Mouse (Mus musculus) liver, embryonic 16.5 days (tissue): ENCODE measurements around the gene 4931406C07Rik. TPM values are rescaled to one million over a fixed set of nuclear protein-coding genes. Genes with fewer than 3 reads are reported as not detected.

Source experiments
- ATAC-seq: fragments of 200-750 bp; cut with Nextera tagmentation; 2 replicates; pipeline ENCODE4 v1.8.0; 2017; ENCODE audit warnings: low read depth, mild to moderate bottlenecking, moderate number of reproducible peaks, moderate library complexity
- H3K27ac ChIP-seq: fragments of 300-500 bp; sonication (generic); 2 replicates; pipeline ENCODE4 v1.5.1; 2014; ENCODE audit warnings: mild to moderate bottlenecking, low read length
- H3K27me3 ChIP-seq: fragments of 300-500 bp; sonication (generic); 2 replicates; pipeline ENCODE4 v1.6.1; 2014; ENCODE audit warnings: low read depth, low read length, mixed read lengths; ENCODE audit not compliant: control insufficient read depth, insufficient read depth
- H3K36me3 ChIP-seq: fragments of 300-500 bp; sonication (generic); 2 replicates; pipeline ENCODE4 v1.6.1; 2014; ENCODE audit warnings: mild to moderate bottlenecking; ENCODE audit not compliant: control insufficient read depth, insufficient read depth
- H3K4me1 ChIP-seq: fragments of 300-500 bp; sonication (generic); 2 replicates; pipeline ENCODE4 v1.6.1; 2014; ENCODE audit warnings: low read depth, low read length, mixed read lengths; ENCODE audit not compliant: control insufficient read depth
- H3K4me2 ChIP-seq: fragments of 300-500 bp; sonication (generic); 2 replicates; pipeline ENCODE4 v1.6.1; 2014; ENCODE audit warnings: low read depth, low read length, mixed read lengths
- H3K4me3 ChIP-seq: fragments of 300-500 bp; sonication (generic); 2 replicates; pipeline ENCODE4 v1.5.1; 2014; ENCODE audit warnings: low read depth, mild to moderate bottlenecking, low read length
- H3K9ac ChIP-seq: fragments of 300-500 bp; sonication (generic); 2 replicates; pipeline ENCODE4 v1.6.1; 2014; ENCODE audit warnings: low read depth, low read length
- H3K9me3 ChIP-seq: fragments of 300-500 bp; sonication (generic); replicated peaks from 2 replicates; pipeline ENCODE4 v1.6.1; 2016; ENCODE audit warnings: low read length; ENCODE audit not compliant: control insufficient read depth
- WGBS: fragments of 180-500 bp; shearing (Covaris S2); extraction: QIAGEN DNeasy Blood & Tissue Kit; methylation state at CpG from one replicate; pipeline ENCODE4 v1.1.7; 2014; ENCODE audit not compliant: insufficient replicate concordance; 5-methylcytosine and 5-hydroxymethylcytosine counted together
- microRNA-seq: library from miRNA; unstranded; fragments of <30 nt; microRNA quantifications from one replicate; pipeline ENCODE4, GENCODE M21; 2016
- polyA plus RNA-seq: library from polyadenylated mRNA; unstranded; fragments of >200 nt; fragmentation: Nextera tagmentation; extraction: Ambion mirVana; gene quantifications from 2 replicates; pipeline ENCODE4 v1.2.1, GENCODE M21; 2015

The 4931406C07Rik gene
- polyA plus RNA-seq, 1 experiment from 2014 or later: 4.1 TPM

- Histone ChIP-seq H3K27ac (no peak overlapping the region), H3K27me3 (peaks cover 4% of the 10 kb centered on the region; the same call in 1 of the 2 replicates), H3K36me3 (no peaks in the 10 kb centered on the region), H3K4me1 (no peaks in the 10 kb centered on the region; the same call in 1 of the 2 replicates), H3K4me2 (peak overlapping the region; percentile 61), H3K4me3 (peak overlapping the region; percentile 47), H3K9me3 (no peaks in the 10 kb centered on the region), H3K9ac (no peak overlapping the region; the same call in 1 of the 2 replicates)
- 49% methylated on average over 16 of the region's 16 CpGs for WGBS
- no peak for ATAC-seq
Measured at GRCm38 (mm10) chr9:15238297-15238990, 67.8 kb downstream of the 4931406C07Rik start.

GRCm38 (mm10) chr9:15237516-15238296, 68.5 kb downstream of the 4931406C07Rik start:
- no peaks in the 10 kb centered on the region; the same call in 1 of the 2 replicates for H3K4me1 ChIP-seq
- no peak for ATAC-seq
- no peak overlapping the region for H3K9ac ChIP-seq
- no peak overlapping the region for H3K4me2 ChIP-seq
- H3K4me3 ChIP-seq: no peak overlapping the region
- H3K27me3 ChIP-seq: peaks cover 4% of the 10 kb centered on the region; the same call in 1 of the 2 replicates
- H3K36me3 ChIP-seq: no peaks in the 10 kb centered on the region
- no peaks in the 10 kb centered on the region for H3K9me3 ChIP-seq
- no peak overlapping the region for H3K27ac ChIP-seq
- 39% methylated on average over 14 of the region's 14 CpGs for WGBS

- H3K36me3 ChIP-seq: no peaks in the 10 kb centered on the region
- H3K27me3 ChIP-seq: peaks cover 4% of the 10 kb centered on the region; the same call in 1 of the 2 replicates
- no peaks in the 10 kb centered on the region; the same call in 1 of the 2 replicates for H3K4me1 ChIP-seq
- WGBS: 54% methylated on average over 3 of the region's 3 CpGs
- no peak overlapping the region for H3K4me3 ChIP-seq
- ATAC-seq: no peak
- H3K9me3 ChIP-seq: no peaks in the 10 kb centered on the region
- H3K4me2 ChIP-seq: no peak overlapping the region
- no peak overlapping the region for H3K9ac ChIP-seq
- no peak overlapping the region for H3K27ac ChIP-seq
Measured at GRCm38 (mm10) chr9:15235986-15236385, 70.3 kb downstream of the 4931406C07Rik start.

GRCm38 (mm10) chr9:15233604-15234003, 72.6 kb downstream of the 4931406C07Rik start:
- 59% methylated on average over 1 of the region's 1 CpGs for WGBS

More at GRCm38 (mm10) chr9:15233604-15234003, 72.6 kb downstream of the 4931406C07Rik start:
- Histone ChIP-seq H3K4me2 (no peak overlapping the region), H3K27ac (no peak overlapping the region), H3K27me3 (no peaks in the 10 kb centered on the region; the same call in 1 of the 2 replicates), H3K9me3 (no peaks in the 10 kb centered on the region), H3K4me1 (no peaks in the 10 kb centered on the region), H3K9ac (no peak overlapping the region), H3K4me3 (no peak overlapping the region), H3K36me3 (no peaks in the 10 kb centered on the region)
- no peak for ATAC-seq

Small RNAs within 50 kb of the gene (microRNA-seq; reads per million reads assigned to microRNA genes)
- gene Gm49349 (not detected), gene mmu-mir-7650 (not detected)

Other genes starting within 250 kb of the 4931406C07Rik start
- not detected in 2 replicates for gene Hephl1, start 194.3 kb downstream of the 4931406C07Rik start, polyA plus RNA-seq
- 0.25 and 0.30 TPM in 2 replicates for gene Vstm5, start 67.4 kb downstream of the 4931406C07Rik start, polyA plus RNA-seq
- 12.4 and 13.4 TPM in 2 replicates for gene Med17, start 26.5 kb downstream of the 4931406C07Rik start, polyA plus RNA-seq
- gene Taf1d, start 234 bp downstream of the 4931406C07Rik start, polyA plus RNA-seq: 21.3 and 21.5 TPM in 2 replicates
- gene Cep295, start 51.3 kb upstream of the 4931406C07Rik start, polyA plus RNA-seq: 6.8 and 6.9 TPM in 2 replicates
- 0.83 and 1.2 TPM in 2 replicates for gene Smco4, start 187.0 kb upstream of the 4931406C07Rik start, polyA plus RNA-seq